Mouse (Mus musculus) c-Kit-negative CD71-positive TER-119-positive erythroid progenitor cells, embryonic 14.5 days (primary cell): ENCODE data around the gene Fcamr.

ENCODE experiments used
- DNase-seq: peaks from one replicate; pipeline ENCODE4 v3.0.0-alpha.2; 2013; ENCODE audit warnings: low read depth, low spot score

Gene Fcamr

GRCm38 (mm10) chr1:130801511-130801910 is 809 bp downstream of the Fcamr start:
- DNase-seq, result no peak

- DNase-seq, result no peak
Measured at GRCm38 (mm10) chr1:130802976-130803375, 2.3 kb downstream of the Fcamr start.

- DNase-seq, result no peak
Measured at GRCm38 (mm10) chr1:130804279-130804678, 3.6 kb downstream of the Fcamr start.

- no peak for DNase-seq
Measured at GRCm38 (mm10) chr1:130810906-130811305, 10.2 kb downstream of the Fcamr start.

GRCm38 (mm10) chr1:130811316-130811715 is 10.6 kb downstream of the Fcamr start:
- no peak for DNase-seq

GRCm38 (mm10) chr1:130819737-130820136 is 19.0 kb downstream of the Fcamr start:
- DNase-seq, result no peak

GRCm38 (mm10) chr1:130820316-130821148 is 19.8 kb downstream of the Fcamr start:
- DNase-seq, result no peak

GRCm38 (mm10) chr1:130821149-130821471 is 20.4 kb downstream of the Fcamr start:
- DNase-seq, result no peak

GRCm38 (mm10) chr1:130821911-130822625 is 21.4 kb downstream of the Fcamr start:
- DNase-seq, result no peak

GRCm38 (mm10) chr1:130826448-130826847 is 25.7 kb downstream of the Fcamr start, which contains the start of gene Pigr:
Pigr (plus strand) TSS chr1:130826684.
- DNase-seq, result no peak

GRCm38 (mm10) chr1:130828656-130829055 is 28.0 kb downstream of the Fcamr start:
- no peak for DNase-seq

- DNase-seq, result no peak
Measured at GRCm38 (mm10) chr1:130829906-130830830, 29.5 kb downstream of the Fcamr start.

GRCm38 (mm10) chr1:130832230-130833149 is 31.8 kb downstream of the Fcamr start:
- DNase-seq, result no peak

GRCm38 (mm10) chr1:130835161-130835936 is 34.6 kb downstream of the Fcamr start:
- no peak for DNase-seq

- DNase-seq, result no peak
Measured at GRCm38 (mm10) chr1:130838288-130838687, 37.6 kb downstream of the Fcamr start.

- DNase-seq, result no peak
Measured at GRCm38 (mm10) chr1:130840599-130841379, 40.1 kb downstream of the Fcamr start.

- no peak for DNase-seq
Measured at GRCm38 (mm10) chr1:130841621-130842020, 40.9 kb downstream of the Fcamr start.

GRCm38 (mm10) chr1:130844516-130844915 is 43.8 kb downstream of the Fcamr start:
- DNase-seq, result no peak

- no peak for DNase-seq
Measured at GRCm38 (mm10) chr1:130849530-130850214, 49.0 kb downstream of the Fcamr start.
